Mouse (Mus musculus) forebrain, embryonic 10.5 days (tissue): ENCODE data around the gene Olfr71. TPM values are rescaled to one million over a fixed set of nuclear protein-coding genes. Genes with fewer than 3 reads are reported as not detected.
A peak's percentile ranks its signal among the peaks of the same experiment; 100 is the strongest.

ENCODE experiments used
- DNase-seq: peaks from one replicate; pipeline ENCODE4 v3.0.0-alpha.2; 2017; ENCODE audit warnings: low spot score; ENCODE audit errors: extremely low spot score
- H3K27ac ChIP-seq: fragments of 300-500 bp; sonication (generic); 2 replicates; pipeline ENCODE4 v1.5.1; 2016; ENCODE audit warnings: mild to moderate bottlenecking
- H3K27me3 ChIP-seq: fragments of 300-500 bp; sonication (generic); 2 replicates; pipeline ENCODE4 v1.6.1; 2016; ENCODE audit warnings: mild to moderate bottlenecking; ENCODE audit not compliant: poor library complexity, severe bottlenecking
- H3K36me3 ChIP-seq: fragments of 300-500 bp; sonication (generic); replicated peaks from 2 replicates; pipeline ENCODE4 v1.6.1; 2016; ENCODE audit warnings: mild to moderate bottlenecking, moderate library complexity
- H3K4me1 ChIP-seq: fragments of 300-500 bp; sonication (generic); 2 replicates; pipeline ENCODE4 v1.6.1; 2016
- H3K4me3 ChIP-seq: fragments of 300-500 bp; sonication (generic); 2 replicates; pipeline ENCODE4 v1.5.1; 2016; ENCODE audit warnings: mild to moderate bottlenecking, moderate library complexity
- H3K9me3 ChIP-seq: fragments of 300-500 bp; sonication (generic); 2 replicates; pipeline ENCODE4 v1.6.1; 2016; ENCODE audit warnings: mild to moderate bottlenecking, moderate library complexity
- WGBS: fragments of 180-500 bp; shearing (Covaris S2); methylation state at CpG from one replicate; pipeline ENCODE4 v1.1.7; 2016; 5-methylcytosine and 5-hydroxymethylcytosine counted together
- polyA plus RNA-seq: library from polyadenylated mRNA; unstranded; fragments of >200 nt; fragmentation: Nextera tagmentation; extraction: Ambion mirVana; gene quantifications from 2 replicates; pipeline ENCODE4 v1.2.1, GENCODE M21; 2016

Olfr71 gene
- polyA plus RNA-seq, 1 experiment from 2014 or later: not detected

GRCm38 (mm10) chr4:43700707-43701106, 9.3 kb downstream of the Olfr71 start, which contains the start of gene Olfr70:
TSS of gene Olfr70 (minus strand) at chr4:43700807.
- Histone ChIP-seq H3K27ac (no peak within 1 kb of the TSS), H3K9me3 (no peaks in the 10 kb centered on the region), H3K4me1 (no peaks in the 10 kb centered on the region), H3K27me3 (no peaks in the 10 kb centered on the region), H3K4me3 (no peak within 1 kb of the TSS), H3K36me3 (no peaks in the 10 kb centered on the region)
- WGBS: 92% methylated on average over 6 of the region's 6 CpGs
- DNase-seq: no peak

- no peaks in the 10 kb centered on the region for H3K36me3 ChIP-seq
- no peaks in the 10 kb centered on the region for H3K27me3 ChIP-seq
- DNase-seq: no peak
- H3K9me3 ChIP-seq: no peaks in the 10 kb centered on the region
- H3K27ac ChIP-seq: no peak overlapping the region
- H3K4me3 ChIP-seq: no peak overlapping the region
- H3K4me1 ChIP-seq: peaks cover 4% of the 10 kb centered on the region
- 95% methylated on average over 13 of the region's 13 CpGs for WGBS
Measured at GRCm38 (mm10) chr4:43696561-43696960, 13.5 kb downstream of the Olfr71 start.

GRCm38 (mm10) chr4:43695249-43695671, 14.8 kb downstream of the Olfr71 start:
- Histone ChIP-seq H3K4me3 (no peak overlapping the region), H3K9me3 (no peaks in the 10 kb centered on the region), H3K4me1 (peaks cover 4% of the 10 kb centered on the region), H3K27ac (no peak overlapping the region), H3K27me3 (no peaks in the 10 kb centered on the region), H3K36me3 (peaks cover under 1% of the 10 kb centered on the region; the same call in 1 of the 2 replicates)
- DNase-seq: no peak
- 41% methylated on average over 9 of the region's 9 CpGs for WGBS

- Histone ChIP-seq H3K27me3 (no peaks in the 10 kb centered on the region), H3K36me3 (peaks cover 6% of the 10 kb centered on the region), H3K27ac (no peak overlapping the region), H3K4me1 (peaks cover 4% of the 10 kb centered on the region), H3K4me3 (no peak overlapping the region), H3K9me3 (no peaks in the 10 kb centered on the region)
- 83% methylated on average over 1 of the region's 1 CpGs for WGBS
- DNase-seq: no peak
Measured at GRCm38 (mm10) chr4:43694439-43695248, 15.4 kb downstream of the Olfr71 start.

- no peak overlapping the region for H3K4me3 ChIP-seq
- DNase-seq: no peak
- H3K4me1 ChIP-seq: peaks cover 4% of the 10 kb centered on the region
- H3K36me3 ChIP-seq: peaks cover 8% of the 10 kb centered on the region
- H3K27ac ChIP-seq: no peak overlapping the region
- no peaks in the 10 kb centered on the region for H3K9me3 ChIP-seq
- no peaks in the 10 kb centered on the region for H3K27me3 ChIP-seq
- 80% methylated on average over 5 of the region's 5 CpGs for WGBS
Measured at GRCm38 (mm10) chr4:43693806-43694241, 16.2 kb downstream of the Olfr71 start.

GRCm38 (mm10) chr4:43691026-43691425, 19.0 kb downstream of the Olfr71 start:
- Histone ChIP-seq H3K27ac (no peak overlapping the region), H3K4me3 (no peak overlapping the region), H3K27me3 (no peaks in the 10 kb centered on the region), H3K9me3 (no peaks in the 10 kb centered on the region), H3K4me1 (peaks cover 4% of the 10 kb centered on the region), H3K36me3 (peaks cover 11% of the 10 kb centered on the region)
- no peak for DNase-seq
- 84% methylated on average over 5 of the region's 5 CpGs for WGBS

GRCm38 (mm10) chr4:43690021-43690420, 20.0 kb downstream of the Olfr71 start:
- no peaks in the 10 kb centered on the region for H3K4me1 ChIP-seq
- no peak overlapping the region for H3K4me3 ChIP-seq
- no peaks in the 10 kb centered on the region for H3K9me3 ChIP-seq
- H3K27ac ChIP-seq: no peak overlapping the region
- WGBS: 94% methylated on average over 17 of the region's 17 CpGs
- DNase-seq: no peak
- no peaks in the 10 kb centered on the region for H3K27me3 ChIP-seq
- peaks cover 21% of the 10 kb centered on the region for H3K36me3 ChIP-seq

- H3K9me3 ChIP-seq: no peaks in the 10 kb centered on the region
- no peak for DNase-seq
- H3K27me3 ChIP-seq: no peaks in the 10 kb centered on the region
- H3K4me1 ChIP-seq: no peaks in the 10 kb centered on the region
- no peak overlapping the region for H3K27ac ChIP-seq
- H3K36me3 ChIP-seq: peaks cover 25% of the 10 kb centered on the region
- 94% methylated on average over 7 of the region's 7 CpGs for WGBS
- H3K4me3 ChIP-seq: no peak overlapping the region
Measured at GRCm38 (mm10) chr4:43679416-43680043, 30.5 kb downstream of the Olfr71 start.

- WGBS: 85% methylated on average over 6 of the region's 6 CpGs
- Histone ChIP-seq H3K27ac (no peak overlapping the region), H3K27me3 (no peaks in the 10 kb centered on the region), H3K9me3 (no peaks in the 10 kb centered on the region), H3K4me1 (no peaks in the 10 kb centered on the region), H3K4me3 (no peak overlapping the region), H3K36me3 (peaks cover 30% of the 10 kb centered on the region)
- DNase-seq: no peak
Measured at GRCm38 (mm10) chr4:43678541-43678940, 31.5 kb downstream of the Olfr71 start.

- Histone ChIP-seq H3K9me3 (no peaks in the 10 kb centered on the region), H3K27me3 (peaks cover 8% of the 10 kb centered on the region), H3K27ac (no peak overlapping the region), H3K4me1 (peaks cover 11% of the 10 kb centered on the region), H3K36me3 (peaks cover 10% of the 10 kb centered on the region), H3K4me3 (no peak overlapping the region)
- DNase-seq: no peak
- 73% methylated on average over 4 of the region's 4 CpGs for WGBS
Measured at GRCm38 (mm10) chr4:43675608-43676007, 34.4 kb downstream of the Olfr71 start.

GRCm38 (mm10) chr4:43674974-43675373, 35.1 kb downstream of the Olfr71 start:
- no peak for DNase-seq
- H3K27me3 ChIP-seq: peaks cover 14% of the 10 kb centered on the region
- peaks cover 10% of the 10 kb centered on the region for H3K36me3 ChIP-seq
- WGBS: 79% methylated on average over 5 of the region's 5 CpGs
- peaks cover 18% of the 10 kb centered on the region for H3K4me1 ChIP-seq
- H3K9me3 ChIP-seq: no peaks in the 10 kb centered on the region
- H3K4me3 ChIP-seq: no peak overlapping the region
- H3K27ac ChIP-seq: no peak overlapping the region

GRCm38 (mm10) chr4:43673703-43674102, 36.4 kb downstream of the Olfr71 start:
- 78% methylated on average over 8 of the region's 8 CpGs for WGBS

GRCm38 (mm10) chr4:43672070-43672469, 38.0 kb downstream of the Olfr71 start:
- Histone ChIP-seq H3K27me3 (peaks cover 35% of the 10 kb centered on the region), H3K4me1 (peaks cover 32% of the 10 kb centered on the region), H3K4me3 (no peak overlapping the region), H3K9me3 (no peaks in the 10 kb centered on the region), H3K36me3 (peaks cover 6% of the 10 kb centered on the region), H3K27ac (0 out of 2 replicates have a peak overlapping the region, but pooled peaks have one; percentile 22)
- WGBS: 0% methylated on average over 2 of the region's 2 CpGs
- DNase-seq: peak; percentile 87

More at GRCm38 (mm10) chr4:43673703-43674102, 36.4 kb downstream of the Olfr71 start:
- H3K27ac ChIP-seq: no peak overlapping the region
- no peak for DNase-seq
- no peak overlapping the region for H3K4me3 ChIP-seq
- peaks cover 10% of the 10 kb centered on the region for H3K36me3 ChIP-seq
- H3K9me3 ChIP-seq: no peaks in the 10 kb centered on the region
- H3K27me3 ChIP-seq: peaks cover 20% of the 10 kb centered on the region
- peaks cover 27% of the 10 kb centered on the region for H3K4me1 ChIP-seq
